Mouse (Mus musculus) central nervous system, embryonic 18 days (tissue): ENCODE results near the gene Gm20908. TPM values are rescaled to one million over a fixed set of nuclear protein-coding genes. Genes with fewer than 3 reads are reported as not detected.

Experiments
- polyA plus RNA-seq: library from polyadenylated mRNA; depleted of rRNA; stranded (reverse); fragments of >200 nt; gene quantifications from 2 replicates; pipeline ENCODE4 v1.2.3, GENCODE M21; 2012; rRNA removed

Gm20908 gene
- not detected in 2 replicates for polyA plus RNA-seq

DNA sequence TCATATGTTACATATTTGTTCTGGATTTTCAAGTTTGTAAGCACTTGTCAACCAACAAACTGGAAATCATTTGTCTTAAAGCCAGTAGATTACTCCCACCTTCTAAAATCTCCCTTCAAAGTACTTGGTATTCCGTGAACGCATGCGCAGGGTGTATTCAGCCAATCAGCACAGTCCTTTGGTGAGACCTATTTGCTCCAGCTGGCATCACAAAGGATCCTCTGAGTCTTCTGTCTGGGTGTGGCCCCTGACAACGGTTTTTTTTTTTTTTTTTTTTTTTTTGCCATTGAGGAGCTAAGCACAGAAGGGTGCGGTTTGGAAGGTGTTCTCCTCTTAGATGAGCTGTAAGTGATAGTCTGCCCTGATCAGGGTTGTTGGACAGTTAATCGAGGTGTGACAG is at the start of gene Gm20908:
Gm20908 (plus strand) TSS at position 301 of the 400 bp plus-strand sequence.

